Mouse (Mus musculus): Measurements from ENCODE around the gene Zswim4.

The Zswim4 gene

GRCm38 (mm10) chr8:84184085-84185043, 52.5 kb downstream of the Zswim4 start:
- ChIA-PET CTCF (interaction anchor here in 2 of 4 experiments (0.6 to 11.3 kb wide), 8 partner anchors 21 to 289 kb away, joined by 3 to 152 read pairs (median 4); no protein-coding TSS in a partner anchor), POLR2A (interaction anchor here in 3 of 4 experiments (0.6 to 6.3 kb wide), 20 partner anchors 8 to 178 kb away, joined by 3 to 35 read pairs (median 3); partner anchors contain the start of genes Ccdc130 (in 1 of the 3) and Dcaf15 (in 1 of the 3))

DNA sequence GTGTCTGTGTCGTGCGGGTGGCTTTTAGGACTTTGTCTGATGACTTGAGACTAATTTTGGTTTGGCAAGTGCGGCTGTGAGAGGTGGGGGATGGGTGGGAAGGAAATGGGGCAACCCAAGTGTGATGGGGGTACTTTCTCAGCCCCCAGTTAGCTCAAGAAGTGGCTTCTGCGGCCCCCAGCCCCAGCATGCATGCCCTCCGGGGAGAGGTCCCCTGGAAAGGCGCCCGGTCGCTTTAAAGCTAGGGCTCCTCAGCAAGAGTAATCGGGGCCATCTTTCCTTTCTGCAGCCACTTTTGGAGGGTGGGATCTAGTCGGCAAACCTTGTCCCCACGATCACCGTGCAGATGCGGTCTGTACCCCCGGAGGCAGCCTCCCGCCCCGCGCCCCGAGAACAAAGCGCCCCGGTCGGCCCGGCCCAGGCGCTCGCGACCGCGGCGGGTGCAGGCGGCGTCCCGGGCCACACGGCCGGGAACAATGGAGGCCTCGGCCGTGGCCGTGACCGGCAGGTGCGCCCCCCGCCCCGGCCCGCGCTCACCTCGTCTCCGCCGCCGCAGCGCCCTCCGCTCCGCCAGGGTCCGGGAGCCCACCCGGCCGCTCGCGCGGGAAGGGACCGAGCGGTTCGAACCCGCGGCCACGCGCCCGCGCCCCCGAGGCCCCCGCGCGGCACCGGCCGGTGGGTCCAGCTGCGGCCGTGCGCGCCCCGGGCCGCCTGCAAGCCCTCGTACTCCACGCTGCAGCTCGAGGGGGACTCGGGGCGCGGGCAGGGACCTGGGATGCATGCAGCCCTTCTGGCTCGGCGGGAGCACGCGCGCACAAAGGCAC, 53.4 kb downstream of the Zswim4 start:
- ChIA-PET CTCF (interaction anchor here in 3 of 4 experiments (0.5 to 11.3 kb wide), 7 partner anchors 11 to 146 kb away, joined by 3 to 152 read pairs (median 4); no protein-coding TSS in a partner anchor), POLR2A (interaction anchor here in 3 of 4 experiments (0.5 to 6.3 kb wide), 20 partner anchors 7 to 180 kb away, joined by 3 to 35 read pairs (median 4); partner anchors contain the start of genes Dcaf15 (in 1 of the 3) and Rfx1 (in 1 of the 3))

DNA sequence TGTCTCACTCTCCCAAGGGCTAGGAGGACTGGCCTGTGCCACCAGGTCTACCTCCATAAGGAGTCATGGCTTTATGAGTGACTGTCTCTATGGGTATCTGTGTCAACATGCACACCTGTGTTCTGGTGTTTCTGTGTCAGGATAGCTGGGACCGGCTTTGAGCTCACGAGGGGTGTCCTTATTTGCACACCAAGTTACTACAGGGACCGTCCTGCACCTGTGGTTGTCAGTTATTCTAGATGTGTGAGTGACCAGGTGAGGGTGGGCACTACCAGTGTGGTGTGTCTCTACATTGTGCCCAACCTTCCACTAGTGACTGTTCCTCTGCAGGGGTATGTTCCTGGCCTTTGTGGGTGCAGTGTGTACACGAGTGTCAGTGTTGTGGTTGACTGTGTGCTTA, 54.0 kb downstream of the Zswim4 start:
- ChIA-PET POLR2A (interaction anchor here in 3 of 4 experiments (0.5 to 6.3 kb wide), 10 partner anchors 8 to 179 kb away, joined by 3 to 35 read pairs (median 4); partner anchors contain the start of gene Rfx1 (in 1 of the 3)), CTCF (interaction anchor here in 2 of 4 experiments (1.0 to 11.3 kb wide), 5 partner anchors 10 to 145 kb away, joined by 3 to 152 read pairs (median 4); no protein-coding TSS in a partner anchor)

DNA sequence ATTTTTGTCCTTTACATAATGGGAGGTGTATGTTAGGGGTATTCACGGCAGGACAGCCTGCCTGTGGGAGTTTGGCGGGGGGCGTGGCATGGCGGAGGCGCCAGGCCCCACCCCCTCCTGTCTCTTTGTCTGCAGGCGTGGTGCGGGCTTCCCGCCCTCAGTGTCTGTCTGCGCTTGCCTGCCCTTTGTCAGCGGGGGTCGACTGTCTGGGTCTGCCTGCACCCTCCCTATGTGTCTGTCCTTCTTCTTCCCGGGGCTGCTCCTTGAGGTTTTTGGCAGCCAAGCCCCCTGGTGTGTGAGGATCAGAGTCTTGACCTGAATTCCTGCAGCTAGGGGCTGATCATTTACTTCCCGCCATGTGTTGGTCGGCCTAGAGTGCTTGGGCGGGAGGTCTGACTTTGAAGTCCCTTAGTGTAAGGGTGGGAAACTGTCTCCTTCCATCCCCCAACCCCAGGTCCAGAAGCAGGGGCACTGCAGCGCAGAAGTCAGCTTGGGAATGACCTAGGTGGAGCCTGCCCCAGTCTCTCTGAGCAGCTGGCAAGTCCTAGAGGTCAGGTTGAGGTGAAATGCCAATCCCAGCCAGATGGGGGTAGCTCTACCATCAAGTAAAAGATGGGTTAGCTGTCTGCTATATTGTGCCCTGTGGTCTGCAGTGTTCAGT, 56.2 kb downstream of the Zswim4 start:
- CTCF ChIA-PET, result interaction anchor here (0.6 to 2.4 kb wide), 11 partner anchors 9 to 333 kb away, joined by 3 to 13 read pairs (median 4); no protein-coding TSS in a partner anchor
- POLR2A ChIA-PET, result interaction anchor here in 3 of 4 experiments (0.6 to 6.3 kb wide), 37 partner anchors 9 to 430 kb away, joined by 3 to 35 read pairs (median 3); partner anchors contain the start of genes Ccdc130 (in 2 of the 3), Dcaf15 (in 2 of the 3), Rfx1 (in 2 of the 3) and 4930432K21Rik (in 1 of the 3)

GRCm38 (mm10) chr8:84179946-84180345, 56.9 kb downstream of the Zswim4 start:
- ChIA-PET CTCF (interaction anchor here in 2 of 4 experiments (0.6 to 2.4 kb wide), 8 partner anchors 10 to 334 kb away, joined by 3 to 13 read pairs (median 5); no protein-coding TSS in a partner anchor), POLR2A (interaction anchor here in 3 of 4 experiments (0.6 to 6.3 kb wide), 22 partner anchors 9 to 322 kb away, joined by 3 to 35 read pairs (median 4); partner anchors contain the start of genes 4930432K21Rik (in 1 of the 3), Cc2d1a (in 1 of the 3), Ccdc130 (in 1 of the 3) and Dcaf15 (in 1 of the 3))

- ChIA-PET POLR2A (interaction anchor here in 2 of 4 experiments (1.2 to 6.3 kb wide), 3 partner anchors 14 to 74 kb away, joined by 3 to 35 read pairs (median 5); partner anchors contain the start of gene Dcaf15 (in 1 of the 2)), CTCF (no interaction called here)
These were observed 58.3 kb downstream of the Zswim4 start for GRCm38 (mm10) chr8:84178592-84178991.

GRCm38 (mm10) chr8:84177405-84177804, 59.5 kb downstream of the Zswim4 start:
- CTCF ChIA-PET, result interaction anchor here in 1 of 4 experiments (0.9 to 2.0 kb wide), 3 partner anchors 12 to 118 kb away, joined by 3 to 9 read pairs (median 7); no protein-coding TSS in a partner anchor
- POLR2A ChIA-PET, result interaction anchor here (0.6 to 1.6 kb wide), 10 partner anchors 14 to 158 kb away, joined by 3 to 7 read pairs (median 4); partner anchors contain the start of gene Mri1 (in 1 of the 4)

DNA sequence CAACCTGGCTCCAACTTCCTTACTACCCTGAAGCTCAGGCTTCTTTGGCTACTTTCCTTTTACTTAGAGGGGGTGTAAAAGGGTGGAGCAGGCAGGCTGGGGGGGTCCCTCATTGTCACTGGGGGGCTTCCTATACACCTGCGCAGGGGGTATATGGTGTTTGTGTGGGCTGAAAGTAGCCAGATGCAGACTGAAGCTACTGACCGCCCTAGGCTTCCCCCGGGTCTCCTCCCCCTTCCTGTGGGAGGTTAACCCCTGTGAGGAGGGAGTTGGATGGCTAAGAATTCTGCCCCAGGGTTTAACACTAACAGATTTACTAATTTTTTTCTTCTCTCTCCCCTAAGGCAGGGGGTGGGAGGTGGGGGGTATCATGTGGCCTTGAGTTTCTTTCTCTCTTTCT, 60.3 kb downstream of the Zswim4 start:
- ChIA-PET CTCF (interaction anchor here in 3 of 4 experiments (0.6 to 2.0 kb wide), 8 partner anchors 9 to 275 kb away, joined by 3 to 9 read pairs (median 5); no protein-coding TSS in a partner anchor), POLR2A (interaction anchor here (0.5 to 1.6 kb wide), 22 partner anchors 8 to 1381 kb away, joined by 3 to 10 read pairs (median 3); partner anchors contain the start of genes 4930432K21Rik (in 1 of the 4), Cc2d1a (in 1 of the 4), Dcaf15 (in 1 of the 4) and Nanos3 (in 1 of the 4))

GRCm38 (mm10) chr8:84173861-84174260, 63.0 kb downstream of the Zswim4 start:
- CTCF ChIA-PET, result interaction anchor here in 2 of 4 experiments (0.5 to 1.6 kb wide), 3 partner anchors 13 to 783 kb away, joined by 3 read pairs; no protein-coding TSS in a partner anchor
- POLR2A ChIA-PET, result interaction anchor here in 2 of 4 experiments (0.9 to 1.4 kb wide), 5 partner anchors 9 to 135 kb away, joined by 3 to 6 read pairs (median 3); no protein-coding TSS in a partner anchor

- ChIA-PET POLR2A (interaction anchor here in 1 of 4 experiments (0.7 to 1.7 kb wide), 2 partner anchors 12 to 20 kb away, joined by 3 to 6 read pairs; no protein-coding TSS in a partner anchor), CTCF (interaction anchor here in 1 of 4 experiments (1.0 kb wide), 1 partner anchor 40 kb away, joined by 3 read pairs; no protein-coding TSS in a partner anchor)
These were observed 66.8 kb downstream of the Zswim4 start for GRCm38 (mm10) chr8:84170096-84170495.

GRCm38 (mm10) chr8:84167696-84168095, 69.2 kb downstream of the Zswim4 start:
- CTCF ChIA-PET, result interaction anchor here in 1 of 4 experiments (0.5 to 1.4 kb wide), 3 partner anchors 9 to 212 kb away, joined by 3 to 5 read pairs (median 4); partner anchors contain the start of gene Asf1b
- POLR2A ChIA-PET, result interaction anchor here in 3 of 4 experiments (0.7 to 2.0 kb wide), 12 partner anchors 8 to 113 kb away, joined by 3 to 4 read pairs (median 3); partner anchors contain the start of genes 4930432K21Rik (in 1 of the 3), Cc2d1a (in 1 of the 3) and Dcaf15 (in 1 of the 3)

All from embryonic stem cell, embryonic (primary cell).